ENCODE assay signal across 8 mouse cellular contexts in the genomic region with DNA sequence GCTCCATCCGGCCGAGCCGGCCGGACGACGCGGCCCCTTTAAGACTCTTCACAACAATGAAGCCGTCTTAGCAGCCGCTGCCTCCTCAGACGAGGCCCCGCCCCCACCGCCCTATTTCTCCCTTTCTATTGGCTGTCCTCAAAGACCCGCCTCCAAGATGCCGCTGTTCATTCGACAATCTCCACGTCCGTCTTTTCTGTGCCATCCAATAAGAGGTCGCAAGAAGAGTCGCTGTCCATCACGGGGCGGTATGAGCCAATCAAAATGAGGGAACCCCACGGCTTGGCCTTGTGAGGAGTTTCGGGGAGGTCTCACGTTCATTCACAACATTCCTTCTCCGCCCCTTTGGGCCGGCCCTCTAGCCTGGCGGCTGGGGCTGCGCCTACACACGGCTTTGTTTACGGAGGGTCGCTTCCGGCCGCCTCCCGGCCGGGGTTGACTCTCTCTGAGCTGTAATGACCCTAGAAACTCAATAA. TPM values are rescaled to one million over a fixed set of nuclear protein-coding genes. Genes with fewer than 3 reads are reported as not detected.
DNase-seq lines count a peak whose midpoint lies in the region; ATAC-seq lines count a peak whose summit lies in the region.

Gene Zswim4, minus strand, starts transcription at position 58 of the 476 bp plus-strand sequence.

- no peaks in the 10 kb centered on the region for H3K9me3 ChIP-seq in hindbrain, embryonic 14.5 days (ENCODE audit: control insufficient read depth, low read length)

- WGBS in hindbrain, embryonic 14.5 days, result under 1% methylated on average over 34 of the region's 35 CpGs

- peak within 1 kb of the TSS; percentile 77 for H3K4me2 ChIP-seq in hindbrain, embryonic 14.5 days (replicated peaks)

- peaks cover 29% of the 10 kb centered on the region for H3K36me3 ChIP-seq in hindbrain, embryonic 14.5 days (replicated peaks; ENCODE audit: control insufficient read depth, insufficient read depth)

- H3K9ac ChIP-seq in hindbrain, embryonic 14.5 days, result peak within 1 kb of the TSS; percentile 96

- peaks cover 23% of the 10 kb centered on the region for H3K4me1 ChIP-seq in hindbrain, embryonic 14.5 days (replicated peaks; ENCODE audit: control insufficient read depth, insufficient read depth, low read length)

- H3K27me3 ChIP-seq in hindbrain, embryonic 14.5 days (ENCODE audit: control insufficient read depth, insufficient read depth, low read length), result no peaks in the 10 kb centered on the region

- peak; percentile 99 for ATAC-seq in hindbrain, embryonic 14.5 days (ENCODE audit: low FRiP score)

- peak within 1 kb of the TSS; percentile 86 for H3K27ac ChIP-seq in hindbrain, embryonic 14.5 days

- DNase-seq in R1 (ENCODE audit: low read depth, low spot score), result peak; percentile 100
- DNase-seq in cerebellum, postnatal 25 days, result peak; percentile 98 to 99
- peak; percentile 99 for DNase-seq in frontal cortex, postnatal 25 days (ENCODE audit: low spot score in 2 of 2)
- peak; percentile 99 for DNase-seq in hindbrain, embryonic 14.5 days (ENCODE audit: low spot score)
- peak; percentile 98 for DNase-seq in layer of hippocampus, postnatal 36 days
- peak; percentile 99 for DNase-seq in lung, postnatal 36 days
- peak; percentile 100 for DNase-seq in retina, postnatal 1 day
- peak; percentile 98 for DNase-seq in urinary bladder, adult 18-20 months (ENCODE audit: low spot score in 2 of 2)

- peak within 1 kb of the TSS; percentile 93 for H3K4me3 ChIP-seq in hindbrain, embryonic 14.5 days (replicated peaks; ENCODE audit: low read length)

RNA-seq across cellular contexts. Expression of gene Zswim4, which starts in this region (rescaled TPM):
- 20.0 and 20.6 TPM in 2 replicates for polyA plus RNA-seq in hindbrain, embryonic 14.5 days (2014; fragmentation: Nextera tagmentation; extraction: Ambion mirVana)
- total RNA-seq in layer of hippocampus, postnatal 36 days (2021), result 10 to 100 TPM; 16.8 to 18.1 TPM

Comparison
In these comparisons a context has a peak if more than half of its experiments do, and no peak if none do; other contexts are left out.
1. Peak in every context shown above with its lines: DNase-seq, ATAC-seq, H3K4me3 ChIP-seq and H3K27ac ChIP-seq.